Mouse (Mus musculus) adrenal gland, postnatal 25 days (tissue): Measurements from ENCODE around the gene Rnh1. TPM values are rescaled to one million over a fixed set of nuclear protein-coding genes. Genes with fewer than 3 reads are reported as not detected.
A peak's percentile ranks its signal among the peaks of the same experiment; 100 is the strongest.

Experiments
- DNase-seq: peaks from one replicate; pipeline ENCODE4 v3.0.0; 2021; ENCODE audit warnings: mixed read lengths
- total RNA-seq: library from RNA; stranded (reverse); gene quantifications from 2 replicates; pipeline ENCODE4 v1.2.3, GENCODE M21; 2021

The Rnh1 gene
- total RNA-seq, 1 experiment from 2014 or later: 356 TPM

DNA sequence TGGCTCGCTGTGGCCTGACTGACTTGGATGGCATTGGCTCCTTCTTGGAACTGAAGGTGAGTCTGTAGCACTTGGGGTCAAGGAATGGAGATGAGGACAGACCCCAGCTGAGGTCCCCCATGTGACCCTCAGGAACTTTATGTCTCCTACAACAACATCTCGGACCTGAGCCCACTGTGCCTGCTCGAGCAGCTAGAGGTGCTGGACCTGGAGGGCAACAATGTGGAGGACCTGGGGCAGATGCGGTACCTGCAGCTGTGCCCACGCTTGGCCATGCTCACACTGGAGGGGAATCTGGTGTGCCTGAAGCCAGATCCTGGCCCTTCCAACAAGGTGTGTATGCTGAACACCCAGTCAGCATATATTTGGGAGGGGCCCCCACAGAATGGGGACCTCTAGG, 32.8 kb upstream of the Rnh1 start:
- DNase-seq: no peak

GRCm38 (mm10) chr7:141204546-141204945, 31.9 kb upstream of the Rnh1 start:
- no peak for DNase-seq

DNA sequence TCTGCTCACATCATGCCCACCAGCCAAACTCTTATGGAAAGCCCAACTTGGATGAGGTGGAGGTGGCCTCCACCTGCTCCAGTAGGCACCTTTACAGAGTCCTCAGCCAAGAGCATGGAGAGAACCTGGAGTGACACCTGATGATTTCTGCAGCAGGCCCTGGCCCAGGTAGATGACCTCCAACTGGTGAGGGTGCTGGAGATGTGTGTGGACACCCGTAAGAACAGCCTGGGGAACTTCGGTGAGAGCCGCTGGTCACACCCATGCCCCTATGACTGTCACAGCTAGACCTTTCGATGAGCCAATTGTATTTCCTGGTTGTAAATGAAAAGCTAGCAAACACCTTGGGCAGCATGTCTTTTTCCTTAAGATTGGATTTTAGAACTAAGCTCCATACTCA, 25.5 kb upstream of the Rnh1 start:
- no peak for DNase-seq

DNA sequence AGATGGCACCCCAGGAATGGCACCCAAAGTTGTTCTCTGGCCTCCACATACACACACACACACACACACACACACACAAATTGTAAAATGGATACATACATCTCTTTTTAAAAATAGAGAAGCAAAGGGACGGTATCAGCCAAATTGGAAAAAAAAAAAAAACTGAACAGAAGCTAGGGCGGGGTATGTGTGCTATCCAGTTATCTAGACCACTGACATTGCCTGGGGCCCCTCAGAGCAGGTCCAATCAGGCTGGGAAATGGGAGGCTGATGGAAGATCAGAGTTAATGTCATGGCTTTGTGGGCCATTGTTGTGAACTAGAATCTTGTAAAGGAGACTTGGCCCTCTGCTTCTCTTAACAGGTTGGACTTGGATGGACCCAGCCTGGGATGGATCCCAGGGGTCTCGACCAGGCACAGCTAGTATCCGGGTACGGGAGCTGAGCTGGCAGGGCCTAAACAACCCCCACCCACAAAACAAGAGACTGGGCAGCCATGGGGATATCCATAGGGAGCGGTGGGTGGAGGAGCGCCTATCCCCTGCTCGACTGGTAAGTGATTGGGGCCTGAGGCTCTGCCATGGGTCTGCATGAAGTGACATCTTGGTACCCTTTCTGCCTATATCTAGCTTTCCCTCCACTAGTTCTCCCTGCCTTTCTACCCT, 24.1 kb upstream of the Rnh1 start:
- DNase-seq: no peak

GRCm38 (mm10) chr7:141195754-141196153, 23.1 kb upstream of the Rnh1 start:
- no peak for DNase-seq

DNA sequence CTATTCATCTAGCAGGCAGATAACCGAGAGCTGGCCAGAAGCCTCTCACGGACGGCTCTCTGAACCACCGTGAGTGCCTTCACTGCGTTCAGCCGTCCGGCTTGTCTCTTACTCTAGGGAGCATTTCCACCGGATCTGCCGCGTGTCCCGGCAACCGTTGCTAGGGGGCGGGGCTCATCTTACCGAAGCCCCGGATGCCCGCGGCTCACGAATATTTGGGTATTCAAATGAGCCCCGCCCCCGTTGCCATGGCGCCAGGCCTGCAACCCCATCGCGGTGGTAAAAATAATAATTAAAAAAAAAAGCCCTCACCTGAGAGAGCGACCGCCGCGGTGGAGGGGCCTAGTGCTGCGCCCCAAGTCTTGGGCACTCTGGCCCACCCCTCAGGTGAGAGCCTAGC, 22.2 kb upstream of the Rnh1 start:
- DNase-seq: peak; percentile 91

GRCm38 (mm10) chr7:141194409-141194808, 21.8 kb upstream of the Rnh1 start:
- no peak for DNase-seq

DNA sequence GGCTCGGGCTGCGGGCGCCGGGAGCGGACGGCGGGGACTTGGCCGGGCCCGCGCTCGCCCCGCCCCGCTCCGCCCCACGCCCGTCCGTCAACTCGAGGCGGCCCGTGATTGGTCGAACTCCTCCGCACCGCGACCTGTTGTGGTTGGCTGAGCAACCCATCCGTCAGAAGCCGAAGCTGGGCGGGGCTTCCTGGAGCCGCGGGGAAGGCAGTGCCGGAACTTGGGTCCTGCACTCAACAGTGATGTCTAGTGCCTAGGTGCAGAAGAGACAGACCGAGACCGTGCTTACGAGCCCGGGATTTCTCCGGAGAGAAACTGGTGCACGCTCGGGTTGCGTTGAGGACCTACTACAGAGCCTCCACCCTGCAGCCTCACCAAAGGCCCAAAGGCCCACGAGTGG, 21.3 kb upstream of the Rnh1 start, which contains the start of the genes Hras and Lrrc56:
Gene Hras, minus strand, starts transcription at position 58 of the 400 bp plus-strand sequence.
Gene Lrrc56, plus strand, starts transcription at position 210 of the 400 bp plus-strand sequence.
- peak; percentile 98 for DNase-seq

- DNase-seq: peak; percentile 64
Observed at GRCm38 (mm10) chr7:141193348-141193856, 20.7 kb upstream of the Rnh1 start.

DNA sequence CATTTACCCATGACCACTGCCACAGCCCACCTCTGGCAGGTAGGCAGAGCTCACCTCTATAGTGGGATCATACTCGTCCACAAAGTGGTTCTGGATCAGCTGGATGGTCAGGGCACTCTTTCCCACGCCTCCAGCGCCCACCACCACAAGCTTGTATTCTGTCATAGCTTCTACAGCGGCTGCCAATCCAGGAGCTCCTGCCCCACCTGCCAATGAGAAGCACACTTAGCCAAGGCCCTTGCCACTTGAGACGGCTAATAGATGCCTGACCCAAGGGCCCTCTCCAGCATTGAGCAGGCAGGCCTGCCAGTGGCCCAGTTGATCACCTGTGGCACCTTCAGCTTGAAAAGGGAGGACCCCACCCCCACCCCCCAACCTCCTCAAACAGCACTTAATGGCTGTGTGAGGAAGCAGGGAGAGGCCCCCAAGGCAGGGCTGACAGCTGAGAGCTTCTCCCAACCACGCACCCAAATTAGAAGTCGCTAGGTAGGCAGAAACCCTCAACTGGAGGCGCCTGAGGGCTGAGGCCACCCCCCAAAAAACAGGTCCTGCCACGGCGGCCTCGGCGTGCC, 20.2 kb upstream of the Rnh1 start:
- DNase-seq: no peak

DNA sequence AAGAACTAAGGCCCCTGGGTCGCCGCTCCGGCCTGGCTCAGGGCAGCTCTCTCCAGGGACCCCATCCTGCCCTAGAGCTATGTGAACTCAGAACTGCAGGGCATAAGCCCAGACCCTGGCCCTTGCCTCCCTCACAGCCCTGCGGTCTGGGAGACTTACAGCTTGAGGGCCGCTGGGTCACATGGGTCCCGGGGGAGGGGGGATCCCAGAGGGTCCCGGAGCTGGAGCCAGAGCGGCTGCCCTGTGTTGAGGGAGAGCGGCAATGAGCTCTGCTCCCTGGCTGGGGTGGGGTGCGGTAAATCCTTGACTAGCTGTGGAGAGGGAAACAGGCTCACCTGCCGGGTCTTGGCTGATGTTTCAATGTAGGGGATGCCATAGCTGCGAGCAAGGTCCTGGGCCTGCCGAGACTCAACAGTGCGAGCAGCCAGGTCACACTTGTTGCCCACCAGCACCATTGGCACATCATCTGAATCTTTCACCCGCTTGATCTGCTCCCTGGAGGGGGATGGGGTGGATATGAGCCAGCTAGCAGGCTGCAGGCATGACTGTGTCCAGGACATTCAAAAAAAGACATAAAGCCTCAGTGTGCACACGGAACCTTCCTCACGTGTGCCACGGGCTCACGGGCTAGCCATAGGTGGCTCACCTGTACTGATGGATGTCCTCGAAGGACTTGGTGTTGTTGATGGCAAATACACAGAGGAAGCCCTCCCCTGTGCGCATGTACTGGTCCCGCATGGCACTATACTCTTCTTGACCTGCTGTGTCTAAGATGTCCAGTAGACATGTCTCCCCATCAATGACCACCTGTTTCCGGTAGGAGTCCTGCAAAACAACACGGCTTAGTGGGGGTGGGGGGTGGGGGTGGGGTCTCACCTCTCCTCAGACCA, 19.4 kb upstream of the Rnh1 start:
- DNase-seq: no peak

GRCm38 (mm10) chr7:141191036-141191435, 18.4 kb upstream of the Rnh1 start:
- DNase-seq: no peak

DNA sequence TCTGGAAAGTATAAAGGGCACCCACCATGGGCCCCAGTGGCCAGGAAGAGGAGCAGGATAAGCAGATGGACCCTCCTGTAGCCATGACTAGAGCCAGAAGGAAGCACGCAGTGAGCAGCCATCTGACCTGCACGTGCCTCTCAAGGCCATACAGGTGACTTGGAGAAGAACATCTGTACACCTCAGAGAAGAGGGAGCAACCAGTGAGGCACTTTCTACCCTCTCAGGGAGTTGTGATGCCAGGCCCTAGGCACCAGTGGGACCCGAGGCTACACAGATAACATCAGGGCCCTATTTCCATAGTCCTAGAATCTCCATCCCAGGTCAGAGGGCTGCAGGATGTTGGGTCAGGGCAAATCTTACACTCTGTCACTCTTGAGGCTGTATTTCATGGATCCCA, 17.6 kb upstream of the Rnh1 start:
- no peak for DNase-seq

DNA sequence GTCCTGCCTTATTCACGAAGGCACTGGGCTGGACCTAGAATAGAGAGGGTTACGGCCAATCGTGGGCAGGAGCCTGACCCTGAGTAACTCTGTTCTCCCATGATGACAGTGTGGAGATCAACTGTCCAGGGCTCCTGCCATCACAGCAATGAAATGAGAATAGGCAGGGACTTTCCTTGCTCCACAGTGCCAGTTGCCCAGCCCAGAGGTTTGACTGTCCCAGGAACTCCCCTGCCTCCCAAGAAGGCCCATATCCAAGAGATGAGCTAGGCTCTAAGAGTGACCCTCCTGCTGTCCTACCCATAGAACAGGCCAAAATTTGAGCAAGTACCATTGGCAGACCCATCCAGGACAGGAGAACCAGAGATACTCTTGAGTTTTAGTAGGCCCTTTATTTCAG, 16.1 kb upstream of the Rnh1 start:
- DNase-seq: no peak

DNA sequence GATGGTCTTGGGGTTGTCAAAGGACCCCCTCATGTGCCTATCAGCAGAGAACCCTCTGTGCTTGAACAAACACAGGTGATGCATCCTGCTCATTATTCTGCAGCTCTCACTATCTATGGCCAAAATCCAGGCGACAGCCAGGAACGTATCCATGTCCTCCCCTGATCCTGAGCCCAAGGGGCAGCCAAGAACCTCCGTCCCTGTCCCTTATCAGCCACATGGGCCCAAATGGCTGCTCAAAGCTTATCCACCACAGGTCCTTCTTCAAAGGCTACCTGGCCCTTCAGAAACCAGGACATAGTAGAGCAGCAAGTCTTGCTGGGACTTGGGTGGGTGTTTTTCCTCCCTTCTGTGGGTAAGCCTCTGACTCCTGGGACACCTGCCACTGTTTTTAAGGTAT, 15.5 kb upstream of the Rnh1 start:
- DNase-seq: no peak

DNA sequence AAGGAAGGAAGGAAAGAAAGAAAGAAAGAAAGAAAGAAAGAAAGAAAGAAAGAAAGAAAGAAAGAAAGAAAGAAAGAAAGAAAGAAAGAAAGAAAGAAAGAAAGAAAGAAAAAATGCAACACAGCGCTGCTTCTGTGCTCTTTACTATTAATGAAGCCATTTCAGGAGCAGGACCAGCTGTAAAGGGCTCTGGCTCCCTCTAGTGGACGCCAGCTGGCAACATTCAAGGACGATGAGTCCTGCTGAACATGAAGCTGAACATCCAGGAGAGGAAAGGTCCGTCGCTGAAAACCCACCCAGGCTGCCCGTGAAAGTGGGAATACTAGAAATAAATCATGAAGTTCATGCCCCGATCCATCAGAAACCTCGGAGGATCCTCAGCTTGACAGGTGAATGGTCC, 3.5 kb upstream of the Rnh1 start:
- peak; percentile 88 for DNase-seq

DNA sequence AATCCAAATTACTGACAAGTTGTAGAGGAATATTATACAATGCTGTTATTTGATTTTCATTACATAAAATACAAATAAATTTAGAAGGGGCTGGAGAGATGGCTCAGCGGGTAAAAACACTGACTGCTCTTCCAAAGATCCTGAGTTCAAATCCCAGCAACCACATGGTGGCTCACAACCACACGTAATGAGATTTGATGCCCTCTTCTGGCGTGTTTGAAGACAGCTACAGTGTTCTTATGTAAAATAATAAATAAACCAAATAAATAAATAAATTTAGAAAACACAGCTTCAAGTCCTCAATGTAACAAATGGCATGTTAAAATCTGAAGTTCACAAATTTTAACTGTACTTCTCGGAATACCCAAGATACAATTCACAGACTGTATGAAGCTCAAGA, 2.4 kb upstream of the Rnh1 start:
- DNase-seq: no peak

GRCm38 (mm10) chr7:141173323-141173850, 730 bp upstream of the Rnh1 start:
- no peak for DNase-seq

GRCm38 (mm10) chr7:141169866-141170265, 2.8 kb downstream of the Rnh1 start:
- no peak for DNase-seq

- DNase-seq: no peak
Observed at GRCm38 (mm10) chr7:141169300-141169699, 3.4 kb downstream of the Rnh1 start.

DNA sequence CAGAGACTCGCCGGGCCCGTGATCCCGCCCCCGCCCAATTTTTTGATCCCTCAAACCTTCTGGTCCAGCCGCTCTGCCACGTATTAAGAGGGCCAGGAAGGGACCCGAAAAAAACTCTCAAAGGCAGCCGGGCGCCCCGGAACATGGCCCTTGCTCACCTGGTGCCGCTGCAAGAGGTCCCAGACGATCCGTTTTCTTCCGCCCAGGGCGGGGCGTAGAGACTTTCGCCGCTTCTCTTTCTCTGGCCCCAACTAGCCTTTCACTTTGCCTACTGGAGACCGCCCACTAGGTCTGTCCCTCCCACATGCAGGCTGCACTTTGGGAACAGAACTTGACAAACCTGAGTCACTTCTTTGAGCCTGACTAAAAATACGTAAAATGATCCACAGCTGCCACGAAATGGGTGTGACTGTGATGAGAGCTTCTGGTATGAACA, 4.1 kb downstream of the Rnh1 start:
- DNase-seq: peak; percentile 74

DNA sequence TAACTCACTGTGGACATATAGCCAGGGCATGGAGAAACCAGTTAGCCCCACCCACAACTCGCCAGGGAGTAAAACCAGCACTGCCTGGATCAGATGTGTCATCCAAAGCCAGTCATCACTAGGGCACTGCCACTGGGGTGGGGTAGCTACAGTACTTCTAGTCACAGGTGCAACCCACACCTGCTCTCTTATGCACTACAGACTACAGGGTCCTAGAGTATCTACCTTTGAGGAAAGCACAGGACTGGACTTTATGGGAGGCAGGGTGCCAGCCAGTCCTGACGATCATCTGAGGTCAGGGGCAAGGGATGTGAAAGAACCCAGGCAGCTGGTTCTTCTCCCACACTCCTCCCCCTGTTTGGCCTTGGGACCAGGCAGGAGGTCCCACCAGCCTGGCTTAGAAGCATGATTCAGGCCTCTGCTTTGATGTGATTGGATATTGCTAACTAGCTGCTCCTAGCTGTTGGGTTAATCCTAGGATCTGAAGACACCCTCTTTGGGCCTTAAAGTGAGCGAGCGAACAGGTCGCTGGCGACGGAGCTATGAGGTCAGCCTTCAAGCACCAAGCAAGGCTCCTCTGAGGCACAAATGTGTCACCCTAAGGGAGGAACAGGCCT, 4.6 kb downstream of the Rnh1 start:
- DNase-seq: peak; percentile 65
